Mouse (Mus musculus): ENCODE data around the gene Mamdc4. TPM values are rescaled to one million over a fixed set of nuclear protein-coding genes. Genes with fewer than 3 reads are reported as not detected.

The Mamdc4 gene
- total RNA-seq, 1 experiment from 2014 or later: not detected

DNA sequence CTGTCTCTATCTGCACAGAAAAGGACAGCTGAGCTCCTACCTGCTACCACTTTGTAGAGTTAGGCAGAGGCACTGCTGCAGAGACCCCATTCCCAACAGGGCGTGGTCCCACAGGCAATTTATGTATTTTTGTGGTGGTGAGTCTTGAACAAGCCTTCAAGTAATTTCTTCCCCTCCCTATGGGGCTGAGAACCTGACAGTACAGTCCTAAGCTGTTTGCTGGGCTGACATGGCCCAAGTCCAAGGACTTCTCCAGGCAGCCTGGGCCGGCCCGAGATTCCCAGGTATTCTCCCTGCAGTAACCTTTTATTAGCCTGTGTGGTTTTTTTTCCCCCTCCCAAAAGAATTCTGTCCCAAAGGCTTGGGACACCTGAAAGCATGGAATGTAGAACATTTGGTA is 9.5 kb upstream of the Mamdc4 start:
- no peak for ATAC-seq (replicated peaks; ENCODE audit: insufficient number of reproducible peaks, low FRiP score, low TSS enrichment, poor library complexity, severe bottlenecking)

DNA sequence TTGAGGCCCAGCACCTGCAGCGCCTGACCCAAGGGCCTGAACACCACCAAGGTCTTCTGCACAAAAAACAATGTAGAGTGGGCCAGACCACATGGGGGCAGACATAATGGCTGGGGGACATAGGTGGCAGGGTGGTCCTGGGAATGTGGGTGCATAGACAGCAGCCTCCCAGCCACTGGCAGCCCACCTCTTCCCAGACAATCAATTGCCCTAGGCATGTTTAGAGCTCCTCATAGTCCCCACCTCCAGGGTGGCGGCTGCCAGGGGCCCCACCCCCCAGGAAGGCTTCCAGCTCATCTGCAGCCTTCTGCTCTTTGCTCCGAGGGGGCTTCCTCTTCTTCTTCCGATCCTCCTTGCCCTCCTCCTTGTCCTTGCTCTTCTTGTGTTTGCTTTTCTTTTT is 8.9 kb upstream of the Mamdc4 start:
- no peak for ATAC-seq (replicated peaks; ENCODE audit: insufficient number of reproducible peaks, low FRiP score, low TSS enrichment, poor library complexity, severe bottlenecking)

DNA sequence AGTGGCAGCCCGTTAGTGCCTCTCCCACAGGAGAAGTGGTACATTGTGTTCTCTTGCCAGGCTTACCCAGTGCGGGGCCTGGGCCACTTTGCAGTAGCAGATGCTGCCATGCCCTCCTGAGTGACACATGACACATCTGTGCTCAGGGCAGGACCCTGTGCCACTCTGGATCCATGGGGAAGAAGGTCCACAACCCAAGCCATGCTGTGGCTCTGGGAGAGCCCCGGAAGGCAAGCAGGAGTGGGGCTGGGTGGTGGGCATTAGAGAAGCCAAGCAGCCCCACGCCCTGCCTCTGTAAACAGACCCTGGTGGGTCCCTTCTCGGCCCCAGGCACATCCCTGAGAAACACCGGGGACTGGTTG is 8.5 kb upstream of the Mamdc4 start:
- ATAC-seq (replicated peaks; ENCODE audit: insufficient number of reproducible peaks, low FRiP score, low TSS enrichment, poor library complexity, severe bottlenecking): no peak

DNA sequence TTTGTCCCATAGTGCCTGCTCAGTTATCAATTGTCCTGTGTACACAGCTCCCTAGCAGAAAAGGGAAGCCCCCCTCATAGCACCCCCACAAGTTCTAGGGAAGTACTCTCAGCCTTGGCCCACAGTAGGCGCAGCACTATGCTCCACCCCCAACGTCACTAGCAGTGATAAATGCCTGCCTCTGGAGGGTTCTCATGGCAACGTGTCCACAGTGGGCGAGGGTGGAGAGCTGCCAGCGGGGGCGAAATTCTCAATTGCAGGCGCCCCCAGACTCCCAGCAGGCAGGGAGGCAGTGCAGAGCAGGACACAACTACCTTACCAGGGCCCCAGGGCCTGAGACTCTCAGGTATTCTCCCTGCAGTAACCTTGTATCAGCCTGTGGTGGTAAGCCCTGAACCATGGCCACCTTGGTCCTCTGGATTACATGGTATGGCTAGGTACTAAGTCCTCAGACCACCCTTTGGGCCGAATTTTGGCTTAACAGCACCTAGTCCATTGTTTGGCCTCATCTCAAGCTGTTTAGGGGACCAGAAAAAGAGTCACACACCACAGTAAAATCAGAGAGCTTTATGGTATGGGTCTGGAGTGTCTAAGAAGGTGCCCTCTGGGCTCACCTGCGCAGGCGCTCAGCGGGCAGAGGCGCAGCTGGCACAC is 7.9 kb upstream of the Mamdc4 start:
- ATAC-seq (replicated peaks; ENCODE audit: insufficient number of reproducible peaks, low FRiP score, low TSS enrichment, poor library complexity, severe bottlenecking): no peak

DNA sequence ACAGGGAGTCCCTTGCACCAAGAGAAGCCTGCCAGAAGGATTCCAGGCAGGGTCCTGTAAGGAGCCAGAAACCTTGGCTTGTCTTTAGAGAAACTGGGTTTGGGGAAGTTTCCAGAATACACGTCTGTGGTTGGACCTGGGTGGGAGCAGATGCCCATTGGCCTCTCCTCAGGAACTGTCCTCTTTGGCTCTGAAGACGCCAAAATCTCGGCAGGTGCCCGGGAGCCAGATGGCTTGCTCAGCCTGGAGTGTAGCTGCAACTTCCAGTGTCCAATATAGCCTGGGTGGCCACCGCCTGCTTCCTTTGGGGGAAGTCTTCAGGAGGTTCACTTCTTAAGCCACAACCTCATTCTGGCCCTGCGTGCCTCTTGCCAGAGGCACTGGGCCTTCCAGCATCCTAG is 7.3 kb upstream of the Mamdc4 start:
- ATAC-seq (replicated peaks; ENCODE audit: insufficient number of reproducible peaks, low FRiP score, low TSS enrichment, poor library complexity, severe bottlenecking): no peak

DNA sequence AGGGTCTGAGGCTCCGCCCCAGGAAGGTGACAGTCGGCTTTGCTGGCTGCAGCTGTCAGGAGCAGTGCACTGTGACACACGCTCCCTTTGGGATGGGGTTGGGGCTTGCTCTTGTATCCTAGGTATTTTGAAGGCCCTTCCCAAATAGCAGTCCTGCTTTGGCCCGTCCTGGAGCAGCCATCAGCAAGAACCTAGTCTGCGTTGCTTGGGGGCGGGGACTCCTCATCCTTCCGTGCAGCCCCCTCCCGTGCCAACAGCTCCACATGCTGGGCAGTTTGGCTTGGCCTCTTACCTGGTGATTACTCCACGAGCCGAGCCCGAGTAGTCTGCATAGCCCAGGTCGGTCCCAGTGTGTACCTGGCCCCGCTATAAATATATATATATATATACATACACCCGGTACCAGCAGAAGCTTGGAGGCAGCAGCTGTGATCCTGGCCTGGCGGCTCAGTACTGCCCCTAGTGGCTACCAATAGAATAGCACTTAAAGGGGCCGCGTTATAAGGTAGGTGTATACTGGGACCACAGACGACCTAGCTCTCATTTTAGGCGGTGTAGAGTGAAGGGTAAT is 6.7 kb upstream of the Mamdc4 start, which contains the start of gene Ajm1:
TSS of gene Ajm1 (minus strand) at position 464 of the 571 bp plus-strand sequence.
- peak; percentile 73 for ATAC-seq (replicated peaks; ENCODE audit: insufficient number of reproducible peaks, low FRiP score, low TSS enrichment, poor library complexity, severe bottlenecking)

DNA sequence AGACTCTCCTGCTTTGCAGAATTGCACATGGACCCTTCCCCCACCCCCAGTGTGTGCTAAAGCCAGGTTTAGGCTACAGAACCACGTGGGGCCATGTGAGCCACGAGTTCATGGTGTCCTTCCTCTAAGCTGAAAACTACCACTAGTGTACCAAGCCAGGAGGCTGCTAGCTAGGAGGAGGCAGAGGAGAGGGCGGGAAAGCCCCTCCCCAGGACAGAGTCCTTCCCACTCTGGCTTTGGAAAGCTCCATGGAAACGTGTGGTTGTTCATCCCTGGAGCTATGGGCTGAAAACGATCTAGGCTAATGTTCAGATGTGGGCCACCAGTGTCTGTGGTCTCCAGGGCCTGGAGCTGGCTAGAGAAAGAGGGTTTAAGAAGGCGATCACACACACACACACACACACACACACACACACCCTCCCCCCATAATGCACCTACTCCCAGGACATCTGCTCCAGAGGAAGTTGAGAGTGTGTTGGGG is 6.0 kb upstream of the Mamdc4 start:
- no peak for ATAC-seq (replicated peaks; ENCODE audit: insufficient number of reproducible peaks, low FRiP score, low TSS enrichment, poor library complexity, severe bottlenecking)

DNA sequence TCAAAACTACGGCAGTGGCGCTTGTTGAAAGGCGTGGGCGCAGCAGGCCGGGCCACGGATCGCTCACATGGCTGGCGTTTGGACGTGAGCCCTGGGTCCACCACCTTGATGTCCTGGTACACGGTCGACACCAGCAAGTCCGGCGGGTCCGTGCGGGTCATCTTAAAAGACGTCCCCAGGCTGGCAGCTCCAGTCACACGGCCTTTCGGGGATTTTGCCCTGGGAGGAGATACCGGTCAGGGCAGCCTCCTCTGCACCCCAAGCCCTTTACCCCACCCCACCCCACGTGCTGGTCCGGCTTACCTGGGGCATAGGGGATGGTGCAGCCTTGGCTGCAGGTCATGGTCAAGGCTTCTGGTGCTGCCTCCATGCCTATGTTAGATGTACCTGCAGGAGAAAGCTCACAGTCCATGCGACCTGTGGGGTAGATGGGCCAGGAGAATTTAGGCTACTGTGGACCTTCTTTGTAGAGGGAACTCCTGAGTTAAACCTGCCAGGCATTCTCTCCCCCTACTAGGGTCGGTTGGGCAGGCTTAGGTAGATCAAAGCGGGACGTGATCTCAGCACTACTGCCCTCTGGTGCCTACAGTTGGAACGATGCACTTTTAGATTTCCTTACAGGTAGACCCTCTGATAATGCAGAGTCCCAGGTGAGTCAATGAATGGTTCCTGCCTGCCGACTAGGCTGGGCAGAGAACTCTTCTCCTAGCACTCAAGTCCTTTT is 5.3 kb upstream of the Mamdc4 start:
- ATAC-seq (replicated peaks; ENCODE audit: insufficient number of reproducible peaks, low FRiP score, low TSS enrichment, poor library complexity, severe bottlenecking): no peak

DNA sequence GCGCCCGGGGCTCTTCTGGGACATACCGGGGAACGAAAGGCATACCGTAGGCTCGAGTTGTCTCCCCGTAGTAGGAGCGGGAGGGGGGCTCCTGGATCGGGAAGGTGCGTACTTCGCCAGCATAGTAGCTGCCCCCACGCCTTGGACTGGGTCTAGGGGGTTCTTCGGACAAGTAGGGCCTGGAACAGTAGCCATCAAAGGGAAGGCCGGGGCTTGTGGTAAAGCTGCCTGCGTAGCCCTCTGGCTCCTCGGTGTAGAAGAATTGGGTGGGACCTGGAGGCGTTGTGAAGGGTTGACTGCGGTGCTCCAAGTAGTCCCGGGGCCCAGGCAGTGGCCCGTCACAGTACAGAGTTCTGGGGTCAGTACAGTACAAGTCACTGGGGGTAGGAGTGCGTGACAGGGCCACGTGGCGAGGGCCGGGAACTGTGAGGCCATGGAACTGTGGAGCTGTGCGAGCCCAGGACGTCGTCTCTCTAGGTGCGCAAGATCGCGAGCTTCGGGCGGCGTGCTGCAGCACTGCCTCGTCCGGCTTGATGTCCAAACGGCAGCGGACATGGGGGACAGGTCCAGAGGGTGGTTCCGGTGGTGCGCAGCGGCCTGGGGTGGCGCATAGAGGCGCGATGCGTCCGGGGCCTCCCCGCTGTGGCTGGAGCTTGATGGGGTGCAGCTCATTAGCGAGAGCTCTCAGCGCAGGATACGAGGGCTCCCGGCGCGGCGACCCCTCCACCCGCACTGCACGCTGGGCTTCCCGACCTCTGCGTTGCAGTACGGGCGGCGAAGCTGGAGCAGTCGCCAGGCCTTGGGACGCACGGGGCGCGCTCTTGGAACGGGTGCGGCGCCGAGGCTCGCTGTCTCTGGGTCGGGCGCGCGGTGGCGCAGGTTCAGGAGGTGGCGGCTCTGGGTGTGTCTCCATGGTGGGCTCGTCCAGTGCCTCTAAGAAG is 4.4 kb upstream of the Mamdc4 start:
- no peak for ATAC-seq (replicated peaks; ENCODE audit: insufficient number of reproducible peaks, low FRiP score, low TSS enrichment, poor library complexity, severe bottlenecking)

DNA sequence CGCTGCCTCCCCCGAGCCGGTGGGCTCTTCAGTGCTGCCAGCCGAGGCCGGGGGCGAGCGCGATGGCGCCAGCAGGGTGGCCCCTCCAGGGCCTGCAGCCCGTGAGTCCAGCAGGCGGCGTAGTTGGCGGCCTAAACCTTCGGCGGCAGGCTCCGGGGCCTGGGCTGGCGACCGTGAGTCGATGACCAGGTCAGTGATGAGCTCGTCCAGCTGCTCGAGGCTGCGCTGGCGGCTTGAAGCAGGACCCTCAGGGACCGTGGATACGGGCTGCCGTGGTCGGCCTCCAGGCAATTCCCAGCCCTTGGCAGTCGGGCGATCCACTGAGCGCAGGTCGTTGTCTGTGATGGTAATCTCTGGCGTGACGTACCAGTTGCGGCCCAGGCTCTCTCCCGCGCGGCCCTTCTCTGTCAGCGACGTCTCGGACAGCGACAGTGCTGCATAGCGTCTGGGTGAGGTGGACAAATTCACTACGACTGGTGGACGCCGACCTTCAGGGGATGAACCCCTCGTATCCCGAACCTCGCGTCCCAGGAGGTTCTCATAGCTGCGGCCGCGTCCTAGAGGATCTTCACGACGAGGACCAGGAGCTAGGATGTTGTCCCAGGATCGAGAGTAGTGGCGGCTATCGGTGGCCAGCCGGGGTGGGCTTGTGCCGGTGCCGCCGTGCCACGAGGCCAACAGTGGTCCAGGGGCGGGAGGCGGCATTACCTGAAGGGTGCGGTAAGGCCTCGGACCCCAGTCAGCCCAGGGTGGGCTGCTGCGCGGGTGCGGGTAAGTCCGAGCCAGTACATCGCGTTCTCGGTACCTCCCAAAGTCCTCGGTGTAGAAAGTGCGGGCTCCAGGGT is 3.5 kb upstream of the Mamdc4 start:
- no peak for ATAC-seq (replicated peaks; ENCODE audit: insufficient number of reproducible peaks, low FRiP score, low TSS enrichment, poor library complexity, severe bottlenecking)

DNA sequence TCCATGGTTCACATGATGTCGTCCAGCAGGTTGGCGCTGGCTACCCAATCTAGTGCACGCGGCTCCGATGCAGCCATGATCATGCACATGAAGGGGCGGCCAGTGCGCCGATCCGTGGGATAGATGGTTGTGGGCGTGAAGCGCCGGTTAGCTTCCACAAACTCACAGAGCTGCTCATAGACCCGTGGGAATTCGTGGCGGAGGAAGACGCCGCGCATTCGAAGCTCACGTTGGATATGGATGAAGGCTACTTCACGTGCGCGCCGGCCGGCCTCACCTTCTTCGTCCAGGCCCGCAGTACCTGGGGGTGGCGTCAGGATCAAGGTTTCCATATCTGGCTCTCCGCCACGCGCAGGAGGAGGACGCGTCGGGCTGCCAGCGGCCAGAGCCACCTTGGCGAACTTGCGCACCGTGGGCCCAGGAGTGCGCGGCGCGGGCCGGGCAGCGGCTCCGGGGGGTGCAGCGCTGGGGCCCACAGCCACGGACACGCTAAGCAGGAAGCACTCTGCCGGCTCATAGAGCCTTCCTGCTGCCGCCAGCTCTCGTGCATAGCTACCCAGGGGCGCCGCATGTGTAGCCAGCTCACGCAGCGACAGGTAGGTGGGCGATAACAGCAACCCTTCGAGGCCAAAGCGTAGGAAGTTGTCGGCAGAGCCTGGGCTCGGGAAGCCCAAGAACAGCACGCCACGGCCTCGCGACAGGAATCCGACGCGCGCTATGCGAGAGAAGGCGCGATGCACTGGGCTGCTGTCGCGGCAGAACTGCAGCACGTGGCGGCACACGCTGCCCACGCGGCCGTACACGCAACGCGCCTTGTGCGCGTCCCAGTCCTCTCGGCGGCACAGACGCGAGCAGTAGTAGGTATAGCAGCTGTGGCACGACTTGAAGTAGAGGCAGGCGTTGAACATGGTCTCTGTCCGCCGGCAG is 2.6 kb upstream of the Mamdc4 start:
- no peak for ATAC-seq (replicated peaks; ENCODE audit: insufficient number of reproducible peaks, low FRiP score, low TSS enrichment, poor library complexity, severe bottlenecking)

DNA sequence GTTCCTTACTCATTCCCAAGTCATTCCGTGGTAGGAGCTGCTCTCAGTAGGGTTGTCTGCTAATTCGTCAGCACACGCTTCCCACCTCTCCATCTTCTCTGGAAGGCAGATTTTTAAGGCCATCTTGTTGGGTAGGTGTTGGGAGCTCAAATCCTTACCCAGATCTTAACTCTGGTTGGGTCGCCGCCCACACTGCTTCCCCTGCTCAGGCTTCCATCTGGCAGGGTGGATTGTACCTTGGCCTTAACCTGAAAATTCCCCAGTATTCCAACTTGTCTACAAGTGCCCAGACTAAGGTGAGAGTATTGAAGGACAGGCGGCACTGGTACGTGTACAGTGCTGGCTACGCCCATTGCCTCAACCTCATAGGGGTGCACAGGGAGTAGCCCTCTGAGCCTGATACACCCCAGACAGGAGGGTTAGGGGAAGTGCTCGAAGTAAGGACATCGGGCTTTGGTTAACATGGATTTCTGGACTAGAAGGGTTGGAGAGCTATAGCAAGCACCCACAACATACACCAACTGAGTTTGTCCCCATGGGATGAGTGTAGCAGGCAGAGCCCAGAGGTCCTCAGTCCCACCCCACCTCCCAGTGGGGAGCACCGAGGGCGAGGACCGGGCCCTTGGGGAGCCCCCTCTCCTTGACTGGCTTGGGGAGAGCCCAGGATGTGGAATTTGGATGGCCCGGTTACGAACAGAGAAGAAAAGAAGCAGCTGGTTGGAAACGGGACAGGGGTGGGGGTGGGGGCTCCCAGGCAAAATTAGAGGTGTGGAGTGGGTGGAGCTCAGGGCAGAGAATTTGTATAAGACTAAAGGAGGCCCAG is 1.6 kb upstream of the Mamdc4 start:
- ATAC-seq (replicated peaks; ENCODE audit: insufficient number of reproducible peaks, low FRiP score, low TSS enrichment, poor library complexity, severe bottlenecking): no peak

DNA sequence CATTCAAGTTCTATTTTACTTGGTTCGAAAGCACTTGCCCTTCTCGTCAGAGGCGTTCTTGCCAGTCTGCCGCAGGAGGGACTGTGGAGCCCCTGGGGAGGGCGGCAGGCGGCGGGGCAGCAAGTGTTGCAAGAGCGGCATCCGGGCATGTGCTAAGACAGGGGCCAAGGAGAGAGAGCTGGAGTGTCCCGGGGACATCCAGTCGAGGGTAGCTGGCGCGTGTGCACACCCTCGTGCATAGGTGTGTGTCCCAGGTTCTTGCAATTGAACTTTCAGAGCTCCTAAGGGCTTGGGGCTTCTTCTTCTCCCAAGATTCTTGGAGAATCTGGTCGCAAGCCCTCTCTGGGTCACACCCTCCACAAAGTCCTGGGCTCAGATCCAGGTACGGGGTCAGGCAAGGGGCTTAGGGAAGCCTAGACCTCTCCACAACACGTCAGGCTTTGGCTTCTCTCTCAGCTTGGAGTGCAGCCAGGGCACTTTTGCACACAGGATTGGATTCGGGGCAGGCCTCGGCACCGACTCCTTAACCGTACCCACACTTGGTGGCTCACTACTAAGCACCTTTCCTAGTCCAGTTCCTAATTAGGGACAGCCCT is 885 bp upstream of the Mamdc4 start:
- no peak for ATAC-seq (replicated peaks; ENCODE audit: insufficient number of reproducible peaks, low FRiP score, low TSS enrichment, poor library complexity, severe bottlenecking)

DNA sequence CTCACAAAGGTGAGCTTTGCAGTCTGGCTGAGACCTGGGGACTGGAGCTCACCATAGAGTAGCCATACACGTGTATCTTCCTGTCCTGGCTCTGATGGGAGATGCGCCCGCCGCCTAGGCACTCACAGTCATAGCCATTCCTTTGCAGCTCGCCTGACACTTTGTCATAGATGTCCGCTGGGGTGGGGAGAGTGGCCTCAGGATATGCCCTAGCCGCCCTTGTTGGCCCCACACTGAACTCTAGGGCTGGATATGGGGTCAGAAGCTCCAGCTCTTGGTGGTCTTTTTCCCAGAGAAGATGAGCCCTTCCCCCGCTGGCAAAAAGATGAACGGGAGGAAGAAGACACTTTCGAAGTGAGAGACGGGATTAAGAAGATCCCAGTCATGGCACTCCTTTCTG is 509 bp downstream of the Mamdc4 start:
- no peak for ATAC-seq (replicated peaks; ENCODE audit: insufficient number of reproducible peaks, low FRiP score, low TSS enrichment, poor library complexity, severe bottlenecking)

DNA sequence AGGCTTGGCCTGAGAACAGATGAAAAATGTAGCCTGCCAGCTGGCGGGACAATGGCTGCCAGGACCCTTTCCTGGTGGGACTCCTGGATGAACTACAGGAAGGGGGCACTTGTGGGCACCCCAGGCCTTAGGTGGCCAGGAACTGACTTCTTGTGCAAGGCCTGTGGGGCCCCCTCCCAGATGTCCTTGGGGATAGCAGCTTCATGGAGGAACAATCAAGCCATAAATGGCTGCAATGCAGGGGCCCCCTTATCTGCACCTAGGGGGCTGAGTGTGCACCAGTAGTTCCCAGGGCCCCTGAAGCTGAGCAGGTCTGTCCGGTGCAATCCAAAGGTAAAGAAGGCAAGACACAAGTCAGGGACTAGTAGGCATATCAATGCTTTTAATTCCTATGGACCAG is 1.6 kb downstream of the Mamdc4 start:
- no peak for ATAC-seq (replicated peaks; ENCODE audit: insufficient number of reproducible peaks, low FRiP score, low TSS enrichment, poor library complexity, severe bottlenecking)

DNA sequence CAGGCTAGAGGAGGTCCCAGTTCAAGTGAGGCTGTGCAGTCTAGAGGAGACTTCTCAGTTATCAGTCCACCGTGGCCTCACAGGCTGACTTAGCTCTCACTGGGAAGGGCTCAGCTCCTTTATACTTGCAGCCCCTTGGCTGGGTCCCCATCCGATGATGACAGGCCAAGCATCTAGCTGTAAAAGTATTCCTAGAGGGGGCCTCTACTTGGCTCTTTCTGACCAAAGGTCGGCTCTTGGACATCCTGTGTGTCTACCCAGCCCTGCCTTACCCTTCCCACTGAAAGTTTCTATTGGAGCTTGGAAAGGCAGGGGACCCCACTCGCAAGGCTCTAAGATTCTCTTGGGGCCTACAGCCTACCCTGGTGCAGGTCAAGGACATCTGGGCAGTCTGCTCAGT is 3.4 kb downstream of the Mamdc4 start:
- no peak for ATAC-seq (replicated peaks; ENCODE audit: insufficient number of reproducible peaks, low FRiP score, low TSS enrichment, poor library complexity, severe bottlenecking)
